Mouse (Mus musculus) adrenal gland, postnatal 4 days (tissue): ENCODE measurements around the gene Fam185a. TPM values are rescaled to one million over a fixed set of nuclear protein-coding genes. Genes with fewer than 3 reads are reported as not detected.

ENCODE experiments used
- DNase-seq, 2 experiments: peaks; one replicate each; pipeline ENCODE4 v3.0.0; 2021 to 2022; ENCODE audit warnings: low spot score in 2 of 2, mixed read lengths in 2 of 2
- total RNA-seq, 2 experiments: library from RNA; stranded (reverse); gene quantifications; 2 replicates each; pipeline ENCODE4 v1.2.3; 2021

Gene Fam185a
- total RNA-seq, 2 experiments from 2014 or later = 11.9 TPM

DNA sequence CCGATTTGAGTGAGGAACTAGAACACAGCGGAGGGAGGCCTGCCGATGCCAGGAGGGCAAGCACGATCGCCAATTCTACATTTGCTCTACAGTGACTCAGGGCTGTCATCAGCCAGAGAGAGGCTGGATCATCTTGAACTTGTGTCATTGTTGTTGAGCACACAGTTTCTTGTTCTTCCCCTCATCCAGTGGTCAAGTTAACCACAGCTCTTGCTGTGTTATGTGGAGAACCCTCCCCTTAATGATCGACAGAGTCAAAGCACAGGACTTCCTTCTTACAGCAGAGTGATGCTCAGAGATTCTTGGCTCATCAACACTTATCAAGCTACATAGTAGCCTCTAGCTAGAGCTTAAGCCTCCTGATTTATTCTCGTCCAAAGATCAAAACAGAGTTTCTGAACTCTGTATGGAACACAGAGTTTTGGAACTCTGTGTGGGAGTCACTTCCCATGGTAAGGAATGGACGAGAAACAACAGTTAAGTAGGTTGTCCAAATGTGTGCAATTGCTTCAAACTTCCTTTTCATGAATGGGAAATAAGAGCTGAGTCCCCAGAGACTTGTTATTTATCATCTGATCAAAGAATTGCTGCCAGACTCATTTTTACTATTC, 104.5 kb downstream of the Fam185a start:
- no peak for DNase-seq

Other genes with a start within 250 kb of the Fam185a start
- gene Gsap, start 238.7 kb upstream of the Fam185a start, total RNA-seq = 1 to 10 TPM; 6.6 TPM
- 1 to 10 TPM; 6.5 to 6.9 TPM for gene Fgl2, start 52.3 kb upstream of the Fam185a start, total RNA-seq
- gene Ccdc146, start 281 bp upstream of the Fam185a start, total RNA-seq = under 1 TPM; 0.14 to 0.17 TPM
- gene Lrrc17, start 118.6 kb downstream of the Fam185a start, total RNA-seq = 10 to 100 TPM; 19.8 to 20.2 TPM
- gene Fbxl13, start 220.7 kb downstream of the Fam185a start, total RNA-seq = under 1 TPM; 0.20 to 0.25 TPM
- 10 to 100 TPM; 34.7 to 36.2 TPM for gene Armc10, start 220.9 kb downstream of the Fam185a start, total RNA-seq